Mouse (Mus musculus) heart, embryonic 16.5 days (tissue): Measurements from ENCODE around the gene Mycbp2. TPM values are rescaled to one million over a fixed set of nuclear protein-coding genes. Genes with fewer than 3 reads are reported as not detected.

ENCODE experiments used
- ATAC-seq: fragments of 200-750 bp; cut with Nextera tagmentation; replicated peaks from 2 replicates; pipeline ENCODE4 v1.8.0; 2017; ENCODE audit warnings: moderate number of reproducible peaks; ENCODE audit not compliant: insufficient read depth, low FRiP score; ENCODE audit errors: extremely low read depth
- H3K27ac ChIP-seq: fragments of 300-500 bp; sonication (generic); 2 replicates; pipeline ENCODE4 v1.5.1; 2014; ENCODE audit warnings: mild to moderate bottlenecking, low read length, control low read depth, moderate library complexity
- H3K27me3 ChIP-seq: fragments of 300-500 bp; sonication (generic); 2 replicates; pipeline ENCODE4 v1.6.1; 2014; ENCODE audit warnings: low read length, mixed read lengths; ENCODE audit not compliant: control insufficient read depth, insufficient read depth
- H3K36me3 ChIP-seq: fragments of 300-500 bp; sonication (generic); 2 replicates; pipeline ENCODE4 v1.6.1; 2014; ENCODE audit not compliant: control insufficient read depth, insufficient read depth
- H3K4me1 ChIP-seq: fragments of 300-500 bp; sonication (generic); 2 replicates; pipeline ENCODE4 v1.6.1; 2014; ENCODE audit warnings: low read length, mixed read lengths; ENCODE audit not compliant: control insufficient read depth, insufficient read depth
- H3K4me2 ChIP-seq: fragments of 300-500 bp; sonication (generic); 2 replicates; pipeline ENCODE4 v1.6.1; 2014; ENCODE audit warnings: low read depth, mild to moderate bottlenecking, control low read depth, low read length
- H3K4me3 ChIP-seq: fragments of 300-500 bp; sonication (generic); 2 replicates; pipeline ENCODE4 v1.5.1; 2014; ENCODE audit warnings: mild to moderate bottlenecking, control low read depth, low read length
- H3K9ac ChIP-seq: fragments of 300-500 bp; sonication (generic); 2 replicates; pipeline ENCODE4 v1.6.1; 2014; ENCODE audit warnings: low read length, control low read depth
- H3K9me3 ChIP-seq: fragments of 300-500 bp; sonication (generic); replicated peaks from 2 replicates; pipeline ENCODE4 v1.6.1; 2016; ENCODE audit warnings: low read length; ENCODE audit not compliant: control insufficient read depth
- WGBS: fragments of 180-500 bp; shearing (Covaris S2); extraction: QIAGEN DNeasy Blood & Tissue Kit; methylation state at CpG from one replicate; pipeline ENCODE4 v1.1.7; 2014; 5-methylcytosine and 5-hydroxymethylcytosine counted together
- polyA plus RNA-seq: library from polyadenylated mRNA; unstranded; fragments of >200 nt; fragmentation: Nextera tagmentation; extraction: Ambion mirVana; gene quantifications from 2 replicates; pipeline ENCODE4 v1.2.1, GENCODE M21; 2015

Gene Mycbp2
- polyA plus RNA-seq, 1 experiment from 2014 or later = 12.7 TPM

- no peaks in the 10 kb centered on the region for H3K9me3 ChIP-seq
- H3K36me3 ChIP-seq = peaks cover 27% of the 10 kb centered on the region
- no peak overlapping the region for H3K27ac ChIP-seq
- H3K4me1 ChIP-seq = no peaks in the 10 kb centered on the region; the same call in 1 of the 2 replicates
- WGBS = 69% methylated on average over 7 of the region's 7 CpGs
- H3K27me3 ChIP-seq = no peaks in the 10 kb centered on the region
- no peak overlapping the region for H3K4me2 ChIP-seq
- no peak overlapping the region for H3K4me3 ChIP-seq
- H3K9ac ChIP-seq = no peak overlapping the region
- ATAC-seq = no peak
Measured at GRCm38 (mm10) chr14:103075166-103075565, 271.4 kb downstream of the Mycbp2 start.

DNA sequence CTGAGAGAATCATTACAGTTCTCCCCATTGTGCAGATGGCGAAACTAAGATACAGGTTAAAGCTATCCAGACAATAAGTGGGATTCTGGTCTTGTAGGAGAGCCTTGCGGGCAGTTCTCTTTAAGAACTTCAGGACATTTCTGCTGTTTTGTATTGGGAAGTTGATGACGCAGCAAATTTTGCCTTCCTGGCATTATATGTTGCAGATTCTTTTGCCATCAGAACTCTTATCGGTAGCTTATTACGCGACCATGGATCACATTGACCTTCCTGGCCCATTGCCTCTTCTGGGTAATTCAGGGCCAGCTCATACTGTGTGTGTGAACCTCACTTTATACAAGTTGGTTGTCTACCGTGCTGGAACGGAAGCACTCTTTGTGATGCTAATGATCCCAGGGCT lies 272.8 kb downstream of the Mycbp2 start:
- H3K4me3 ChIP-seq = no peak overlapping the region
- H3K4me2 ChIP-seq = no peak overlapping the region
- no peak for ATAC-seq
- H3K27me3 ChIP-seq = no peaks in the 10 kb centered on the region
- peaks cover 6% of the 10 kb centered on the region for H3K4me1 ChIP-seq
- 95% methylated on average over 8 of the region's 8 CpGs for whole genome bisulfite sequencing
- H3K9ac ChIP-seq = no peak overlapping the region
- H3K27ac ChIP-seq = no peak overlapping the region
- peaks cover 27% of the 10 kb centered on the region for H3K36me3 ChIP-seq
- H3K9me3 ChIP-seq = no peaks in the 10 kb centered on the region

GRCm38 (mm10) chr14:103072731-103073130 lies 273.9 kb downstream of the Mycbp2 start:
- H3K4me2 ChIP-seq = no peak overlapping the region
- no peak overlapping the region for H3K9ac ChIP-seq
- H3K27me3 ChIP-seq = no peaks in the 10 kb centered on the region
- peaks cover 6% of the 10 kb centered on the region for H3K4me1 ChIP-seq
- WGBS = 84% methylated on average over 4 of the region's 4 CpGs
- H3K9me3 ChIP-seq = no peaks in the 10 kb centered on the region
- H3K4me3 ChIP-seq = no peak overlapping the region
- ATAC-seq = no peak
- H3K36me3 ChIP-seq = peaks cover 25% of the 10 kb centered on the region
- H3K27ac ChIP-seq = no peak overlapping the region

GRCm38 (mm10) chr14:103071471-103071870 lies 275.1 kb downstream of the Mycbp2 start:
- peaks cover 19% of the 10 kb centered on the region for H3K36me3 ChIP-seq
- no peak for ATAC-seq
- H3K4me1 ChIP-seq = peaks cover 6% of the 10 kb centered on the region
- H3K9ac ChIP-seq = no peak overlapping the region
- H3K4me2 ChIP-seq = no peak overlapping the region
- WGBS = 92% methylated on average over 12 of the region's 12 CpGs
- no peak overlapping the region for H3K27ac ChIP-seq
- H3K9me3 ChIP-seq = no peaks in the 10 kb centered on the region
- no peaks in the 10 kb centered on the region for H3K27me3 ChIP-seq
- no peak overlapping the region for H3K4me3 ChIP-seq

GRCm38 (mm10) chr14:103070790-103071189 lies 275.8 kb downstream of the Mycbp2 start:
- 4% methylated on average over 10 of the region's 10 CpGs for WGBS
- Histone ChIP-seq H3K4me1 (peaks cover 6% of the 10 kb centered on the region), H3K9ac (peak overlapping the region; percentile 76), H3K4me3 (peak overlapping the region; percentile 83), H3K4me2 (peak overlapping the region; percentile 100), H3K27ac (peak overlapping the region; percentile 89), H3K9me3 (no peaks in the 10 kb centered on the region), H3K27me3 (no peaks in the 10 kb centered on the region), H3K36me3 (peaks cover 15% of the 10 kb centered on the region)
- ATAC-seq = no peak

GRCm38 (mm10) chr14:103069864-103070611 lies 276.6 kb downstream of the Mycbp2 start, which contains the start of gene Cln5:
Gene Cln5 (plus strand): TSS chr14:103070216.
- H3K4me1 ChIP-seq = peaks cover 8% of the 10 kb centered on the region
- peak within 1 kb of the TSS; percentile 83 for H3K4me3 ChIP-seq
- H3K27me3 ChIP-seq = no peaks in the 10 kb centered on the region
- no peaks in the 10 kb centered on the region for H3K9me3 ChIP-seq
- H3K36me3 ChIP-seq = peaks cover 10% of the 10 kb centered on the region
- ATAC-seq = peak; percentile 98
- under 1% methylated on average over 65 of the region's 65 CpGs for WGBS
- H3K27ac ChIP-seq = peak within 1 kb of the TSS; percentile 94
- peak within 1 kb of the TSS; percentile 100 for H3K4me2 ChIP-seq
- H3K9ac ChIP-seq = peak within 1 kb of the TSS; percentile 78

GRCm38 (mm10) chr14:103069465-103069863 lies 277.1 kb downstream of the Mycbp2 start:
- 13% methylated on average over 12 of the region's 12 CpGs for WGBS
- Histone ChIP-seq H3K9me3 (no peaks in the 10 kb centered on the region), H3K4me3 (peak overlapping the region; percentile 83), H3K4me1 (peaks cover 8% of the 10 kb centered on the region), H3K27me3 (no peaks in the 10 kb centered on the region), H3K27ac (peak overlapping the region; percentile 94), H3K36me3 (peaks cover 10% of the 10 kb centered on the region), H3K4me2 (peak overlapping the region; percentile 100), H3K9ac (peak overlapping the region; percentile 78)
- no peak for ATAC-seq

- ATAC-seq = no peak
- H3K36me3 ChIP-seq = no peaks in the 10 kb centered on the region
- no peak overlapping the region for H3K9ac ChIP-seq
- peaks cover 8% of the 10 kb centered on the region for H3K4me1 ChIP-seq
- H3K27ac ChIP-seq = no peak overlapping the region
- WGBS = 8% methylated on average over 10 of the region's 10 CpGs
- H3K9me3 ChIP-seq = no peaks in the 10 kb centered on the region
- H3K4me3 ChIP-seq = no peak overlapping the region
- H3K27me3 ChIP-seq = no peaks in the 10 kb centered on the region
- peak overlapping the region; percentile 36; the same call in 1 of the 2 replicates for H3K4me2 ChIP-seq
Measured at GRCm38 (mm10) chr14:103065294-103066167, 281.1 kb downstream of the Mycbp2 start.
